Mouse (Mus musculus): ENCODE measurements around the gene Gm4027. TPM values are rescaled to one million over a fixed set of nuclear protein-coding genes. Genes with fewer than 3 reads are reported as not detected.
"Not testable (repeated sequence)": the region's sequence is repeated elsewhere in the genome, so short reads cannot be mapped to it uniquely, and the experiment has no call there.

The Gm4027 gene
- total RNA-seq (2014; rRNA removed) = not detected in 2 replicates
- polyA plus RNA-seq (2015; fragmentation: Nextera tagmentation; extraction: Ambion mirVana) = not detected in 2 replicates

GRCm38 (mm10) chr12:87618569-87618968, at the start of gene Gm4027:
Gene Gm4027, plus strand, starts transcription at chr12:87618869.
- 87% methylated on average over 4 of the region's 7 CpGs for WGBS
- not testable (repeated sequence) for H3K27me3 ChIP-seq (ENCODE audit: insufficient read depth, low read length); H3K27ac ChIP-seq (ENCODE audit: low read depth, low read length); ATAC-seq (ENCODE audit: low FRiP score); H3K9me3 ChIP-seq (ENCODE audit: low read length); DNase-seq (ENCODE audit: low spot score); H3K4me3 ChIP-seq (ENCODE audit: low read depth, low read length); H3K4me2 ChIP-seq (ENCODE audit: low read depth, low read length, poor library complexity, severe bottlenecking); H3K36me3 ChIP-seq (ENCODE audit: insufficient read depth, low read length); H3K9ac ChIP-seq (replicated peaks; ENCODE audit: low read length, poor library complexity, severe bottlenecking); H3K4me1 ChIP-seq (ENCODE audit: insufficient read depth, low read length)

GRCm38 (mm10) chr12:87601388-87601787, 17.3 kb upstream of the Gm4027 start:
- H3K4me1 ChIP-seq (ENCODE audit: insufficient read depth, low read length); H3K27ac ChIP-seq (ENCODE audit: low read depth, low read length); H3K4me3 ChIP-seq (ENCODE audit: low read depth, low read length); ATAC-seq (ENCODE audit: low FRiP score); H3K4me2 ChIP-seq (ENCODE audit: low read depth, low read length, poor library complexity, severe bottlenecking); H3K9ac ChIP-seq (replicated peaks; ENCODE audit: low read length, poor library complexity, severe bottlenecking); H3K36me3 ChIP-seq (ENCODE audit: insufficient read depth, low read length); DNase-seq (ENCODE audit: low spot score); H3K9me3 ChIP-seq (ENCODE audit: low read length); H3K27me3 ChIP-seq (ENCODE audit: insufficient read depth, low read length): not testable (repeated sequence)
- WGBS = 5% methylated on average over 2 of the region's 2 CpGs

GRCm38 (mm10) chr12:87602388-87602787, 16.3 kb upstream of the Gm4027 start, which contains the start of gene Oog1:
Gene Oog1, plus strand, starts transcription at chr12:87602688.
- DNase-seq (ENCODE audit: low spot score); H3K4me1 ChIP-seq (ENCODE audit: insufficient read depth, low read length); H3K4me2 ChIP-seq (ENCODE audit: low read depth, low read length, poor library complexity, severe bottlenecking); H3K9me3 ChIP-seq (ENCODE audit: low read length); H3K27me3 ChIP-seq (ENCODE audit: insufficient read depth, low read length); ATAC-seq (ENCODE audit: low FRiP score); H3K9ac ChIP-seq (replicated peaks; ENCODE audit: low read length, poor library complexity, severe bottlenecking); H3K4me3 ChIP-seq (ENCODE audit: low read depth, low read length); H3K36me3 ChIP-seq (ENCODE audit: insufficient read depth, low read length); H3K27ac ChIP-seq (ENCODE audit: low read depth, low read length): not testable (repeated sequence)
- 78% methylated on average over 1 of the region's 2 CpGs for WGBS

GRCm38 (mm10) chr12:87644520-87644919, 25.9 kb downstream of the Gm4027 start, which contains the start of gene Gm16381:
Gene Gm16381, minus strand, starts transcription at chr12:87644620.
- H3K27me3 ChIP-seq (ENCODE audit: insufficient read depth, low read length); ATAC-seq (ENCODE audit: low FRiP score): not testable (repeated sequence)

GRCm38 (mm10) chr12:87652916-87653703, 34.4 kb downstream of the Gm4027 start:
- H3K27me3 ChIP-seq (ENCODE audit: insufficient read depth, low read length); H3K4me1 ChIP-seq (ENCODE audit: insufficient read depth, low read length); H3K27ac ChIP-seq (ENCODE audit: low read depth, low read length); H3K9me3 ChIP-seq (ENCODE audit: low read length); H3K36me3 ChIP-seq (ENCODE audit: insufficient read depth, low read length); H3K4me3 ChIP-seq (ENCODE audit: low read depth, low read length); DNase-seq (ENCODE audit: low spot score); H3K9ac ChIP-seq (replicated peaks; ENCODE audit: low read length, poor library complexity, severe bottlenecking); ATAC-seq (ENCODE audit: low FRiP score); H3K4me2 ChIP-seq (ENCODE audit: low read depth, low read length, poor library complexity, severe bottlenecking): not testable (repeated sequence)
- 70% methylated on average over 2 of the region's 4 CpGs for WGBS

More at GRCm38 (mm10) chr12:87644520-87644919, 25.9 kb downstream of the Gm4027 start, which contains the start of gene Gm16381:
- DNase-seq (ENCODE audit: low spot score); H3K36me3 ChIP-seq (ENCODE audit: insufficient read depth, low read length); H3K9me3 ChIP-seq (ENCODE audit: low read length); H3K4me3 ChIP-seq (ENCODE audit: low read depth, low read length); H3K27ac ChIP-seq (ENCODE audit: low read depth, low read length); H3K4me1 ChIP-seq (ENCODE audit: insufficient read depth, low read length); H3K4me2 ChIP-seq (ENCODE audit: low read depth, low read length, poor library complexity, severe bottlenecking); H3K9ac ChIP-seq (replicated peaks; ENCODE audit: low read length, poor library complexity, severe bottlenecking): not testable (repeated sequence)
- 89% methylated on average over 1 of the region's 2 CpGs for WGBS

Other genes with a start within 250 kb of the Gm4027 start
- gene Sptlc2, start 230.5 kb upstream of the Gm4027 start, total RNA-seq (2014; rRNA removed) = 41.5 and 49.8 TPM in 2 replicates
- 86.6 and 99.6 TPM in 2 replicates for gene Sptlc2, start 230.5 kb upstream of the Gm4027 start, polyA plus RNA-seq (2015; fragmentation: Nextera tagmentation; extraction: Ambion mirVana)
- 38.9 and 58.2 TPM in 2 replicates for gene Slirp, start 175.0 kb upstream of the Gm4027 start, total RNA-seq (2014; rRNA removed)
- gene Slirp, start 175.0 kb upstream of the Gm4027 start, polyA plus RNA-seq (2015; fragmentation: Nextera tagmentation; extraction: Ambion mirVana) = 181 and 194 TPM in 2 replicates
- 20.3 and 28.7 TPM in 2 replicates for gene Alkbh1, start 174.9 kb upstream of the Gm4027 start, total RNA-seq (2014; rRNA removed)
- gene Alkbh1, start 174.9 kb upstream of the Gm4027 start, polyA plus RNA-seq (2015; fragmentation: Nextera tagmentation; extraction: Ambion mirVana) = 31.5 and 36.8 TPM in 2 replicates
- gene Snw1, start 146.6 kb upstream of the Gm4027 start, total RNA-seq (2014; rRNA removed) = 36.0 and 37.8 TPM in 2 replicates
- 82.7 and 87.9 TPM in 2 replicates for gene Snw1, start 146.6 kb upstream of the Gm4027 start, polyA plus RNA-seq (2015; fragmentation: Nextera tagmentation; extraction: Ambion mirVana)
- gene Gm5788, start 124.1 kb upstream of the Gm4027 start, total RNA-seq (2014; rRNA removed) = not detected in 2 replicates
- gene Gm5788, start 124.1 kb upstream of the Gm4027 start, polyA plus RNA-seq (2015; fragmentation: Nextera tagmentation; extraction: Ambion mirVana) = not detected in 2 replicates
- not detected in 2 replicates for gene Gm8300, start 104.6 kb upstream of the Gm4027 start, total RNA-seq (2014; rRNA removed)
- gene Gm8300, start 104.6 kb upstream of the Gm4027 start, polyA plus RNA-seq (2015; fragmentation: Nextera tagmentation; extraction: Ambion mirVana) = not detected in 2 replicates
- gene Oog1, start 16.2 kb upstream of the Gm4027 start, total RNA-seq (2014; rRNA removed) = not detected in 2 replicates
- not detected in 2 replicates for gene Oog1, start 16.2 kb upstream of the Gm4027 start, polyA plus RNA-seq (2015; fragmentation: Nextera tagmentation; extraction: Ambion mirVana)
- not detected in 2 replicates for gene Gm16381, start 25.8 kb downstream of the Gm4027 start, total RNA-seq (2014; rRNA removed)
- gene Gm16381, start 25.8 kb downstream of the Gm4027 start, polyA plus RNA-seq (2015; fragmentation: Nextera tagmentation; extraction: Ambion mirVana) = not detected in 2 replicates
- gene Gm21319, start 156.9 kb downstream of the Gm4027 start, total RNA-seq (2014; rRNA removed) = not detected in 2 replicates
- not detected in 2 replicates for gene Gm21319, start 156.9 kb downstream of the Gm4027 start, polyA plus RNA-seq (2015; fragmentation: Nextera tagmentation; extraction: Ambion mirVana)
- gene Gm21936, start 176.6 kb downstream of the Gm4027 start, total RNA-seq (2014; rRNA removed) = not detected in 2 replicates
- gene Gm21936, start 176.6 kb downstream of the Gm4027 start, polyA plus RNA-seq (2015; fragmentation: Nextera tagmentation; extraction: Ambion mirVana) = not detected in 2 replicates
- not detected in 2 replicates for gene BB287469, start 197.7 kb downstream of the Gm4027 start, total RNA-seq (2014; rRNA removed)
- not detected in 2 replicates for gene BB287469, start 197.7 kb downstream of the Gm4027 start, polyA plus RNA-seq (2015; fragmentation: Nextera tagmentation; extraction: Ambion mirVana)
- not detected in 2 replicates for gene Gm2001, start 223.5 kb downstream of the Gm4027 start, total RNA-seq (2014; rRNA removed)
- not detected in 2 replicates for gene Gm2001, start 223.5 kb downstream of the Gm4027 start, polyA plus RNA-seq (2015; fragmentation: Nextera tagmentation; extraction: Ambion mirVana)

Measured in midbrain, postnatal 0 days (tissue).